Mouse (Mus musculus): Measurements from ENCODE around the gene Cldnd2. TPM values are rescaled to one million over a fixed set of nuclear protein-coding genes. Genes with fewer than 3 reads are reported as not detected.

Cldnd2 gene
- polyA plus RNA-seq, 1 experiment from 2014 or later = not detected

DNA sequence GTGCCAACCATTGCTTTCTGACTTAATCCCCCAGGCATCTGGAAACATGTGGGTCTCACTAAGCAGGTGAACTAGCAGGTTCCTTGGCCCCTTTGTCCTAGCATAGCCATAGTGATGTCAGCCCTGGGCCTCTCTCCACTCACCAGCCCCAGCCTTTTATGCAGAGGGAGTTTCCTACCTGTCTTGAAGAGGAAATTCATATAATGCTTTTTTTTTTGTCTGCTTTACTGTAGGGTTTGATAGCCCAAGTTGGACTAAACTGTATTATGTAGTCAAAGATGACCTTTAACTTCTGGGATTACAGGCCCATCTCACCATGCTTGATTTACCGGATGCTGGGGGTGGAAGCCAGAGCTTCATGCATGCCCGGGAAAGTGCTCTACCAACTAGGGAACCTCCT lies 9.2 kb downstream of the Cldnd2 start:
- Histone ChIP-seq H3K4me1 (peaks cover 59% of the 10 kb centered on the region), H3K4me3 (no peak overlapping the region), H3K9me3 (replicated peaks) (no peaks in the 10 kb centered on the region), H3K27me3 (replicated peaks) (no peaks in the 10 kb centered on the region), H3K4me2 (no peak overlapping the region), H3K27ac (no peak overlapping the region), H3K36me3 (peaks cover 45% of the 10 kb centered on the region), H3K9ac (no peak overlapping the region)
- ATAC-seq = no peak
- WGBS (ENCODE audit: insufficient replicate concordance) = 92% methylated on average over 2 of the region's 2 CpGs

DNA sequence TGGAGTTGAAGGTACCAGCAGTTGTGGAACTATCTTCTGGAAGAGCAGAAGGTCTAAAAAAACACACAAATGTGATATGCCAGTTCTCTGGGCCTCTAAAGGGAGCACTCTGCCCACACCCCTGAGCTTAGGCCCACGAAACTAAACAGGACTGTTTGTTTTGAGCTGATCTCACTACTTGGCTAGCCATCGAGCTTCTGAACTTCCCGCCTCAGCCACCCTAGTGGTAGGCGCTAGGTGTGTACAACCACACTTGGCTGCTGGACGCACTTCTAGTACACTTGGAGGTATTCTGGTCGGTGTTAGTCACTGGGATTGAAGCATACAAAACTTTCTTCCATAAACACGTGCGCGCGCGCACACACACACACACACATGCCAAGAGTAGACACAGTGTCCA lies 11.1 kb downstream of the Cldnd2 start:
- no peak overlapping the region for H3K4me2 ChIP-seq
- H3K4me1 ChIP-seq = peaks cover 43% of the 10 kb centered on the region
- WGBS (ENCODE audit: insufficient replicate concordance) = 79% methylated on average over 11 of the region's 11 CpGs
- no peak overlapping the region for H3K4me3 ChIP-seq
- no peak for ATAC-seq
- no peaks in the 10 kb centered on the region for H3K9me3 ChIP-seq (replicated peaks)
- H3K27ac ChIP-seq = no peak overlapping the region
- peaks cover 64% of the 10 kb centered on the region for H3K36me3 ChIP-seq
- H3K27me3 ChIP-seq (replicated peaks) = no peaks in the 10 kb centered on the region
- no peak overlapping the region for H3K9ac ChIP-seq

DNA sequence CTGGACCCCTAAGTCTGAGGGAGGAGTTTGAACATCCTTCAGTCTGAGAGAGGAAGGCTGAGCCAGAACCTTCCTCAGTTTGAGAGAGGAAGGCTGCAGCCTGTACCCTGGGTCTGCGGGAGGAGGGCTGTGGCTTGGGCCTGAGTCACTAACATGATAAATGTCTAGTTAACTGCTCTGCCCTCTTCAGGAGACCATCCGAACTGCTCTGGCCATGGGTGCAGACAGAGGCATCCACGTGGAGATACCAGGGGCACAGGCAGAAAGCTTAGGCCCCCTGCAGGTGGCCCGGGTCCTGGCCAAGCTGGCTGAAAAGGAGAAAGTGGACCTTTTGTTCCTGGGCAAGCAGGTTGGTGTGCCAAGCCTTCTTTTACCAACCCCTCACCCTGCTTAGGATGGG lies 12.0 kb downstream of the Cldnd2 start:
- Histone ChIP-seq H3K4me3 (no peak overlapping the region), H3K36me3 (peaks cover 73% of the 10 kb centered on the region), H3K4me1 (peaks cover 35% of the 10 kb centered on the region), H3K9ac (no peak overlapping the region), H3K27ac (no peak overlapping the region), H3K9me3 (replicated peaks) (no peaks in the 10 kb centered on the region), H3K4me2 (no peak overlapping the region), H3K27me3 (replicated peaks) (no peaks in the 10 kb centered on the region)
- peak; percentile 55 for ATAC-seq
- 38% methylated on average over 4 of the region's 4 CpGs for WGBS (ENCODE audit: insufficient replicate concordance)

DNA sequence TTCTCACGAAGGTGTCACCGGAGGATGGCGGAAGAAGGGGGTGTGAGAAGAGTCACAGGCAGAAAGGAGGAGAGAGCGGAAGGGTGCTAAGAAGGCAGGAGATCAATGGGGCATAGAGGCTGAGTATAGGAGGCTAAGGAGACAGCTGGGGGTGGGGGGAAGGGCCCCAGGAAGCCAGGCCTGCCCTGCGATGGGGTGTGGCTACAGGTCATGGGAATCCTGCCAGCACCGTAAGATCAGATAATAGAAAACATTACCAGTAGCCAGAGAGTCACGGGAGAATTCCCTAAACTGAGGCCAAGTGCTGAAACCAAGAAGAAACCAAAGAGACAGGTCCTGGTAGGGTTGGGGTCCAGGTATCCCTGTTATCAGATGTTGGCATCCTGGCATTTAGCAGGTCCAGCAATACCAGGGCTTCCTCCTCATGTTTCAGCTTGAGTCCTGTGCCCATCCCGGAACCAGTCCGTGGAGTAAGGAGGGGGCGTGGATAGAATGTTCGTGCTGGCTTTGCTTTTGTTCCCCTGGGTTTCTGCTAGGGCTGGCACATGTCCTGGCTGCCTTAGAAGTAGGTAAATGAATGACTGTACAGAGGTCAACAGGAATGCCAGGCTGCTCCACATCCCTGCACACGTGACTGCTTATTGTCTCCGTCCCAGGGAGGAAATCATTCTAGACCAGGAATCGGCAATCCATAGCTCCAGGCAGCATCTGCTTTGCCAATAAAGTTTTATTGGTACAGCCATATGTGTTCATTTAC lies 13.2 kb downstream of the Cldnd2 start:
- no peak for ATAC-seq
- WGBS (ENCODE audit: insufficient replicate concordance) = 77% methylated on average over 14 of the region's 14 CpGs
- H3K4me2 ChIP-seq = no peak overlapping the region
- H3K27me3 ChIP-seq (replicated peaks) = no peaks in the 10 kb centered on the region
- peaks cover 23% of the 10 kb centered on the region for H3K4me1 ChIP-seq
- no peak overlapping the region for H3K9ac ChIP-seq
- no peaks in the 10 kb centered on the region for H3K9me3 ChIP-seq (replicated peaks)
- no peak overlapping the region for H3K27ac ChIP-seq
- no peak overlapping the region for H3K4me3 ChIP-seq
- H3K36me3 ChIP-seq = peaks cover 78% of the 10 kb centered on the region

DNA sequence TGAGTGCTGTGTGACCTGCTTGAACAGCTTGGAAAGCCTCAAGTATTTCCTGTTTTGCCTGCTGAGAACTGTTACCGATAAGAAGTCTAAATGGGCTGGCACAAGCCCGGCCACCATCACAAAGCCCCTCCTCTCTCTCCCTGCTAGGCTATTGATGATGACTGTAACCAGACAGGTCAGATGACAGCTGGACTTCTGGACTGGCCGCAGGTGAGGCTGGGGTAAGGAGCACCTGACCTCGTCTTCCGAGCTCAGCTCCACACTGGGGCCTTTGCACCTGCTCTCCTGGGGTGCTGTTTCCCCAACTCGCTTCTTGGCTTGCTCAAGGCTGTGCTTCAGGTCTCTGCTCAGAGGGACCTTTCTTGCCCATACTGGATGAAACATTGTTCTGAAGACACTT lies 13.8 kb downstream of the Cldnd2 start:
- Histone ChIP-seq H3K36me3 (peaks cover 77% of the 10 kb centered on the region), H3K4me1 (peaks cover 17% of the 10 kb centered on the region), H3K4me3 (no peak overlapping the region), H3K9ac (no peak overlapping the region), H3K9me3 (replicated peaks) (no peaks in the 10 kb centered on the region), H3K4me2 (no peak overlapping the region), H3K27me3 (replicated peaks) (no peaks in the 10 kb centered on the region), H3K27ac (no peak overlapping the region)
- ATAC-seq = no peak
- 68% methylated on average over 6 of the region's 6 CpGs for WGBS (ENCODE audit: insufficient replicate concordance)

DNA sequence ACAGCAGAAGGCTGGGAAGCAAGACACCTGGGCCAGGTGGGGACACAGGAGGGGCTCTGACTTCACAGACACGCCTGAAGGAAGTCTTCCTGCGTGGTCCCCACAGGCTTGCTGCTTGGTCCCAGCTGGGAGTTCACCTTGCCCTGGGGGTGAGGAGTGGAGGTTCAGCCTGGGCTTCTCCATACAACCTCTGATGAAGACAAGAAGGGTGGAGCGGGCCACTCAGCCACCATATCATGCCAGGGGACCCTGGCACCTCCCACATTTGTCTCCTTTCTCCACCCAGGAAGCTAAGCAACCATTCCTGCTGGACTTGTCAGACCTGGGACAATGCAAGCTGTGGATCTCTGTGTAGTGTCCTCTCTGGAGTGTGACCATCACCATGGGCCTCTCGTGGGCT lies 22.3 kb downstream of the Cldnd2 start, which contains the start of gene Vsig10l:
Gene Vsig10l, plus strand, starts transcription at position 301 of the 400 bp plus-strand sequence.
- no peak within 1 kb of the TSS for H3K4me3 ChIP-seq
- H3K9ac ChIP-seq = no peak within 1 kb of the TSS
- H3K4me2 ChIP-seq = no peak within 1 kb of the TSS
- H3K27ac ChIP-seq = no peak within 1 kb of the TSS
- H3K36me3 ChIP-seq = peaks cover 3% of the 10 kb centered on the region
- H3K27me3 ChIP-seq (replicated peaks) = peaks cover 24% of the 10 kb centered on the region
- WGBS (ENCODE audit: insufficient replicate concordance) = 60% methylated on average over 4 of the region's 4 CpGs
- ATAC-seq = no peak
- H3K9me3 ChIP-seq (replicated peaks) = no peaks in the 10 kb centered on the region
- H3K4me1 ChIP-seq = peaks cover 22% of the 10 kb centered on the region

DNA sequence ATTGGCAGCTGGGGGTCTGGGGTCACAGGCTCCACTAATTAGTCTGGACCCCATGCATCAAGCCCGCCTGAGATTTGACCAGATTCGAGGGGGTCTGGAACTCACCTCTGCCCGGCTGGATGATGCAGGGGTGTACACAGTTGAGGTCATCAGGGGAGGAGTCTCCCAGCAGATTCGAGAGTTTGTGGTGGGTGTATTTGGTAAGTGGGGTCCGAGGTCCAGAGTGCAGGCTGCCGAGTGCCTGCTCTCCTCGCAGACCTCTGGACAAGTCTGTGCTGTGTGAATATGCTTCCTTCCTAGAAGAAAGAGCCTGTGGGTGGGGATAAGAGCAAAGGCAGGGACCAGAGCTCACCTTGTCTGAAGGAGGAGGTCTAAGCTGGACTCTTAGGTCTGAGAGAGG lies 23.4 kb downstream of the Cldnd2 start:
- Histone ChIP-seq H3K27me3 (replicated peaks) (peaks cover 24% of the 10 kb centered on the region), H3K4me2 (no peak overlapping the region), H3K4me3 (no peak overlapping the region), H3K36me3 (no peaks in the 10 kb centered on the region), H3K9ac (no peak overlapping the region), H3K27ac (no peak overlapping the region), H3K9me3 (replicated peaks) (no peaks in the 10 kb centered on the region), H3K4me1 (peaks cover 22% of the 10 kb centered on the region)
- 69% methylated on average over 7 of the region's 7 CpGs for WGBS (ENCODE audit: insufficient replicate concordance)
- ATAC-seq = no peak

DNA sequence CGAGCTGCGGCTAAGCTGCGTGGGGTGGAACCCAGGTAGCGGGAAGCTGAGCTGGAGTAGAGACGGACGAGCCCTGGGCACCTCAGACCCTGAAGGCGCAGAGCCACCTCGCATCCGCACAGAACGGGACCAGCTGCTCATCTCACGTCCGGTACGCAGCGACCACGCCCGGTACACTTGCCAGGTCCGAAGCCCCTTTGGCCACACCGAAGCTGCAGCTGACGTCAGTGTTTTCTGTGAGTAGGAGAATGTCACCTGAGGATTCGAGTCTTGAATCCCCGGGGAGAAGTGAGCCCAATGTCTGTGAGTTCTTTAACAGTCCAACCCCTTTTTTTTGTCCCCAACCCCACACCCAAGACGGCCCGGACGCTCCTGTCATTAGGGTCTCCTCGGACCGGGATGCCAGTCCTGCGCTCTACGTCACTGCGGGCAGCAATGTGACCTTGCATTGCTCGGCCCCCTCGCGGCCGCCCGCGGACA lies 24.3 kb downstream of the Cldnd2 start:
- peak overlapping the region; percentile 89 for H3K4me2 ChIP-seq
- WGBS (ENCODE audit: insufficient replicate concordance) = 4% methylated on average over 35 of the region's 35 CpGs
- H3K36me3 ChIP-seq = no peaks in the 10 kb centered on the region
- peak overlapping the region; percentile 57 for H3K4me3 ChIP-seq
- H3K9me3 ChIP-seq (replicated peaks) = no peaks in the 10 kb centered on the region
- ATAC-seq = no peak
- H3K27ac ChIP-seq = no peak overlapping the region
- peaks cover 22% of the 10 kb centered on the region for H3K4me1 ChIP-seq
- peaks cover 24% of the 10 kb centered on the region for H3K27me3 ChIP-seq (replicated peaks)
- peak overlapping the region; percentile 58 for H3K9ac ChIP-seq

DNA sequence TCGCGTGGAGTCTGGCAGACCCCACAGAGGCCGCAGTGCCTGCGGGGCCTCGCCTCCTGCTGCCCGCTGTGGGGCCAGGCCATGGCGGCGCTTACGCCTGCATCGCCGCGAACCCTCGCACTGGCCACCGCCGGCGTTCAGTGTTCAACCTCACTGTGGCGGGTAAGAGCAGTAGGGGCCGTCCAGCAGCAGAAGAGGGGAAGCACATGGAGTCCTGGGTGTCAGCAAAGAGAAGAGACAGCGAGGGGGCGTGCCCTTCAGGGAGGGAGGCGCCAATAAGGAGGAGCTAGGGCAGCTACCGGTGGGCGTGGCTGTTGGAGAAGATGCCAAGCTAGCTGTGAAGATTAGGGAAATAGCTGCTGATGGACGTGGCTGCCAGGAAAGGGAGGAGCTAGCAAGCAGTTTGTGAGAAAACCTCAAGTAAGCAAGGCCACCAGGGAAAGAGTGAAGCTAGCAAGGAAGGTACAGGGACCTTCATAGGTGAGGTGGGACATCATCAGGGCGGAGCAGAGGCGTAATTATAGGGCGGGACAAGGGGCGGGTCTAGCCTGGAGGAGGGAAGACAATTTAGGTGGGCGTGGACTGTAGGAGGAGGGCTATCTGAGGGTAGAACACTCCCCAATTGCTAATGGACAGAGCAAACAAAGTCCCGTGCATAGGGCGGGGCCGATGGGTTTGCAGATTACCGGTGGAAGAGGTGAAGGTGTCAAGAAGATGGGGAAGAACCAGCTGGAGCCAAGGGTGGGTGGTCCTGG lies 24.9 kb downstream of the Cldnd2 start:
- H3K9ac ChIP-seq = peak overlapping the region; percentile 58
- no peaks in the 10 kb centered on the region for H3K9me3 ChIP-seq (replicated peaks)
- H3K27ac ChIP-seq = 0 out of 2 replicates have a peak overlapping the region, but pooled peaks have one; percentile 18
- peak; percentile 89 for ATAC-seq
- peaks cover 24% of the 10 kb centered on the region for H3K27me3 ChIP-seq (replicated peaks)
- peaks cover 22% of the 10 kb centered on the region for H3K4me1 ChIP-seq
- no peaks in the 10 kb centered on the region for H3K36me3 ChIP-seq
- peak overlapping the region; percentile 89 for H3K4me2 ChIP-seq
- H3K4me3 ChIP-seq = peak overlapping the region; percentile 57
- 1% methylated on average over 31 of the region's 33 CpGs for WGBS (ENCODE audit: insufficient replicate concordance)

DNA sequence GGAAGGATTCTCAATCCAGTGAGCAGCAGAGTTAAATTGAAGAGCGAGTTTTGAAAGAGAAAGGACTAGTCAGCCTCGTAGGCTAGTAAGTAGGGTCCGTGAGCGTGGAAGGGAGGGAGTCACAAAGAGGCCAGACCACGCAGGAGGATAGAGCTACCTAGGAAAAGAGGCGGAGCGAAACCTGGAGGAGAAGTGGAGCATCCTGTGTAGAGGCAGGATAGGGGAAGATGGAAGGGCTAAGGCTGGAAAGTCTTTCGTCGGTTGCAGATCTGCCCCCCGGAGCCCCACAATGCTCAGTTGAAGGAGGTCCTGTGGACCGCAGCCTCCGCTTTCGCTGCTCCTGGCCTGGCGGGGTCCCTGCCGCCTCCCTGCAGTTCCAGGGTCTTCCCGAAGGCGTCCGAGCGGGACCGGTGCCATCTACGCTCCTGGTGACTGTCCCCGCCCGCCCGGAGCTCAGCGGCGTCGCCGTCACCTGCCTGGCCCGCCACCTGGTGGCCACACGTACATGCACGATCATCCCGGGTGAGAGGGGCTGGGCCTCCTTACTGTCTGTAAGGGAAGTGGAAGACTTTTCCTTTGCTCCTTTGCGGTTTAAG lies 25.6 kb downstream of the Cldnd2 start:
- H3K27ac ChIP-seq = no peak overlapping the region

DNA sequence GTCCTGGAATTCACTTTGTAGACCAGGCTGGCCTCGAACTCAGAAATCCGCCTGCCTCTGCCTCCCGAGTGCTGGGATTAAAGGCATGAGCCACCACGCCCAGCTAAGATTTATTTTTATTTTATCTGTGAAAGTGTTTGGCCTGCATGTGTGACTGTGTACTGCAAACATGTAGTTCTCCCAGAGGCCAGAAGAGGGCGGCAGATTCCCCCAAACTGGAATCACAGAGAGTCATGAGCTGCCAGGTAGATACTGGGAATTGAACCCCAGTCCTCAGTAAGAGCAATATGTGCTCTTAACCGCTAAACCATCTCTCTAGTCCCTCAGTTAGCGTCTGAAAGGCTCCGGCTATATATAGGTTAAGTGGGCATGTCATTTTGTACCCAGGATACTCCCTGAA lies 29.8 kb downstream of the Cldnd2 start:
- Histone ChIP-seq H3K36me3 (no peaks in the 10 kb centered on the region), H3K27ac (no peak overlapping the region), H3K27me3 (replicated peaks) (peaks cover 27% of the 10 kb centered on the region), H3K9me3 (replicated peaks) (no peaks in the 10 kb centered on the region), H3K4me1 (peaks cover 10% of the 10 kb centered on the region), H3K4me2 (no peak overlapping the region), H3K4me3 (no peak overlapping the region), H3K9ac (no peak overlapping the region)
- WGBS (ENCODE audit: insufficient replicate concordance) = 30% methylated on average over 8 of the region's 8 CpGs
- ATAC-seq = no peak

More for the DNA sequence above, 25.6 kb downstream of the Cldnd2 start:
- H3K9ac ChIP-seq = peak overlapping the region; percentile 53
- peak overlapping the region; percentile 89 for H3K4me2 ChIP-seq
- peaks cover 22% of the 10 kb centered on the region for H3K4me1 ChIP-seq
- H3K4me3 ChIP-seq = peak overlapping the region; percentile 57
- H3K27me3 ChIP-seq (replicated peaks) = peaks cover 24% of the 10 kb centered on the region
- peak; percentile 53 for ATAC-seq
- under 1% methylated on average over 30 of the region's 33 CpGs for WGBS (ENCODE audit: insufficient replicate concordance)
- H3K9me3 ChIP-seq (replicated peaks) = no peaks in the 10 kb centered on the region
- no peaks in the 10 kb centered on the region for H3K36me3 ChIP-seq

DNA sequence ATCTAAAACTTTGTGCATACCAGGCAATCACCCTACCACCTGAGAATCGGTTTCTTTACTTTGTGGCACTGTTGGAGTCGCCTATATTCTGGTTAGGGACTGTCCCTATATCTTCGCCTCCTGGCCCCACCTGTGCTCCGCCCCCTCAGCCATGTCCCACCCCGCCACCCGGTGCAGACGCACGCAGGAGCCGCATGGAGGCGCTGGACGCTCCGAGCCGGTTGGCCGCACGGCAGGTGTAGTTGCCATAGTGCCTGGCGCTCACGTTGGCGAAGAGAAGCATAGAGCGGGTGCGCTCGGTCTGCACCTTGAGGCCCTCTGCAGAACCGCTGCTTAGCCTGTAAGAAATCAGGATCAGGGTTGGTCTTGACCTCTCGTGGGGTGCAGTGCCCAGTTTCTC lies 35.1 kb downstream of the Cldnd2 start:
- no peak overlapping the region for H3K27ac ChIP-seq
- no peak; the same call in 1 of the 2 replicates for ATAC-seq
- H3K27me3 ChIP-seq (replicated peaks) = peaks cover 71% of the 10 kb centered on the region
- no peak overlapping the region for H3K9ac ChIP-seq
- H3K4me2 ChIP-seq = no peak overlapping the region
- H3K4me3 ChIP-seq = no peak overlapping the region
- no peaks in the 10 kb centered on the region for H3K36me3 ChIP-seq
- no peaks in the 10 kb centered on the region for H3K4me1 ChIP-seq
- 7% methylated on average over 23 of the region's 23 CpGs for WGBS (ENCODE audit: insufficient replicate concordance)
- H3K9me3 ChIP-seq (replicated peaks) = no peaks in the 10 kb centered on the region

All from liver, embryonic 12.5 days (tissue).